27 mouse cellular contexts compared by ENCODE assay signal in the genomic region with DNA sequence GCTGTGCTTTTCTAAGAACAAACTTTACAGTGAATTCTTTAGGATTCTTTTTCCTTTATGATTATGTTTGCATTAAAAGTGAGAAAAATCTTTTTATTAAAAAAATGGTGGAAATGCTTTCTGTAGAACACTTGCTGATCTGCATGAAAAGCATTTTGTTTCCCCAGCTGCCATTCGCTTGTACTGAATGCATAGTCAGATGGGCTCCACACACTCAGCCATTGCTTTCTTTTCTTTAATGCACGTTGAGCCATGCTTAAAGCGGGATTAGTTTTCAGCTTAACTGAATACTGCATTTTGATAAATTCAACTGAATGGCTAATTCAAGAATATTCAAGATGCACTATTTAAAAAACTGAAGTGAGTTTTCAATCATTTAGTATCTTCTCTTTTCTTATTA.
DNase-seq lines count a peak whose midpoint lies in the region; ATAC-seq lines count a peak whose summit lies in the region.
"Had no signal": no experiment of that assay in that cellular context is flagged by ENCODE, and none has a peak within 500 bp of the region (broad histone marks: within the 10 kb centered on the region; RNA-seq: fewer than 3 reads in every experiment).

No protein-coding gene starts in this region.

- H3K4me3 ChIP-seq in forebrain, embryonic 11.5 days (ENCODE audit: low read depth, low read length): no peak overlapping the region
- H3K4me3 ChIP-seq in forebrain, embryonic 16.5 days (replicated peaks; ENCODE audit: low read length): no peak overlapping the region
- H3K4me3 ChIP-seq in forebrain, embryonic 13.5 days: no peak overlapping the region
- no peak overlapping the region for H3K4me3 ChIP-seq in forebrain, embryonic 15.5 days
- H3K4me3 ChIP-seq in midbrain, embryonic 11.5 days (ENCODE audit: low read depth, low read length): no peak overlapping the region
- no peak overlapping the region for H3K4me3 ChIP-seq in midbrain, embryonic 10.5 days
- H3K4me3 ChIP-seq in midbrain, embryonic 14.5 days (replicated peaks; ENCODE audit: low read depth, low read length): no peak overlapping the region
- H3K4me3 ChIP-seq in midbrain, embryonic 15.5 days: no peak overlapping the region
- H3K4me3 ChIP-seq: embryonic facial prominence, embryonic 13.5 days; embryonic facial prominence, embryonic 15.5 days; erythroblast, embryonic 14.5 days had no signal

- 17% methylated on average over 3 of the region's 3 CpGs for WGBS in forebrain, embryonic 11.5 days
- WGBS in forebrain, embryonic 16.5 days: 10% methylated on average over 3 of the region's 3 CpGs
- 7% methylated on average over 3 of the region's 3 CpGs for WGBS in forebrain, embryonic 13.5 days
- 13% methylated on average over 3 of the region's 3 CpGs for WGBS in forebrain, embryonic 15.5 days
- WGBS in midbrain, embryonic 11.5 days: 34% methylated on average over 3 of the region's 3 CpGs
- 39% methylated on average over 3 of the region's 3 CpGs for WGBS in midbrain, embryonic 10.5 days
- WGBS in midbrain, embryonic 14.5 days: 13% methylated on average over 3 of the region's 3 CpGs
- 14% methylated on average over 3 of the region's 3 CpGs for WGBS in midbrain, embryonic 15.5 days

- H3K9me3 ChIP-seq in forebrain, embryonic 11.5 days (ENCODE audit: control insufficient read depth, low read length): no peaks in the 10 kb centered on the region
- no peaks in the 10 kb centered on the region for H3K9me3 ChIP-seq in forebrain, embryonic 16.5 days (ENCODE audit: control insufficient read depth, low read length)
- H3K9me3 ChIP-seq in forebrain, embryonic 13.5 days (replicated peaks): no peaks in the 10 kb centered on the region
- no peaks in the 10 kb centered on the region for H3K9me3 ChIP-seq in forebrain, embryonic 15.5 days
- H3K9me3 ChIP-seq in midbrain, embryonic 11.5 days (ENCODE audit: control insufficient read depth, low read length): no peaks in the 10 kb centered on the region
- no peaks in the 10 kb centered on the region for H3K9me3 ChIP-seq in midbrain, embryonic 10.5 days (replicated peaks)
- H3K9me3 ChIP-seq in midbrain, embryonic 14.5 days (ENCODE audit: control insufficient read depth, low read length): no peaks in the 10 kb centered on the region
- no peaks in the 10 kb centered on the region for H3K9me3 ChIP-seq in midbrain, embryonic 15.5 days
- H3K9me3 ChIP-seq: embryonic facial prominence, embryonic 13.5 days; embryonic facial prominence, embryonic 15.5 days had no signal

- no peak for DNase-seq in forebrain, embryonic 11.5 days (ENCODE audit: low spot score)
- no peak for DNase-seq in midbrain, embryonic 11.5 days (ENCODE audit: low spot score, missing footprints)
- DNase-seq in midbrain, embryonic 10.5 days (ENCODE audit: low spot score): no peak
- DNase-seq in midbrain, embryonic 14.5 days: peak; percentile 42
- DNase-seq: adrenal gland, adult 8-10 months; adrenal gland, postnatal 14 days; adrenal gland, postnatal 36 days; B cell, adult 2 months; cerebellum, adult 11 months; cerebellum, adult 18-20 months; cerebellum, adult 8-10 months; cerebellum, adult 9-11 months; cerebellum, postnatal 14 days; cerebellum, postnatal 36 days; embryo, embryonic 11 days had no signal

- H3K27ac ChIP-seq in forebrain, embryonic 11.5 days (ENCODE audit: low read depth, low read length): no peak overlapping the region
- no peak overlapping the region for H3K27ac ChIP-seq in forebrain, embryonic 16.5 days (ENCODE audit: low read length)
- H3K27ac ChIP-seq in forebrain, embryonic 13.5 days: no peak overlapping the region
- H3K27ac ChIP-seq in forebrain, embryonic 15.5 days (replicated peaks): no peak overlapping the region
- H3K27ac ChIP-seq in midbrain, embryonic 11.5 days (ENCODE audit: low read depth, low read length): no peak overlapping the region
- H3K27ac ChIP-seq in midbrain, embryonic 10.5 days (replicated peaks): no peak overlapping the region
- H3K27ac ChIP-seq in midbrain, embryonic 14.5 days (replicated peaks; ENCODE audit: low read depth, low read length): no peak overlapping the region
- H3K27ac ChIP-seq in midbrain, embryonic 15.5 days: no peak overlapping the region
- H3K27ac ChIP-seq: embryonic facial prominence, embryonic 13.5 days; embryonic facial prominence, embryonic 15.5 days had no signal

- no peaks in the 10 kb centered on the region for H3K36me3 ChIP-seq in forebrain, embryonic 11.5 days (ENCODE audit: control insufficient read depth, insufficient read depth, low read length)
- H3K36me3 ChIP-seq in forebrain, embryonic 16.5 days (ENCODE audit: control insufficient read depth, insufficient read depth): no peaks in the 10 kb centered on the region
- no peaks in the 10 kb centered on the region for H3K36me3 ChIP-seq in forebrain, embryonic 13.5 days (ENCODE audit: poor library complexity, severe bottlenecking)
- H3K36me3 ChIP-seq in forebrain, embryonic 15.5 days: no peaks in the 10 kb centered on the region
- no peaks in the 10 kb centered on the region for H3K36me3 ChIP-seq in midbrain, embryonic 11.5 days (ENCODE audit: control insufficient read depth, insufficient read depth, low read length)
- no peaks in the 10 kb centered on the region for H3K36me3 ChIP-seq in midbrain, embryonic 10.5 days
- no peaks in the 10 kb centered on the region for H3K36me3 ChIP-seq in midbrain, embryonic 14.5 days (ENCODE audit: control insufficient read depth, insufficient read depth, low read length)
- H3K36me3 ChIP-seq in midbrain, embryonic 15.5 days (replicated peaks): no peaks in the 10 kb centered on the region
- H3K36me3 ChIP-seq: embryonic facial prominence, embryonic 13.5 days; embryonic facial prominence, embryonic 15.5 days; G1E had no signal

- no peak overlapping the region for H3K4me2 ChIP-seq in forebrain, embryonic 11.5 days (ENCODE audit: low read depth, low read length, severe bottlenecking)
- no peak overlapping the region for H3K4me2 ChIP-seq in forebrain, embryonic 16.5 days (ENCODE audit: low read length)
- no peak overlapping the region for H3K4me2 ChIP-seq in forebrain, embryonic 13.5 days
- no peak overlapping the region for H3K4me2 ChIP-seq in forebrain, embryonic 15.5 days (replicated peaks)
- no peak overlapping the region for H3K4me2 ChIP-seq in midbrain, embryonic 11.5 days
- H3K4me2 ChIP-seq in midbrain, embryonic 14.5 days (ENCODE audit: low read length): no peak overlapping the region
- no peak overlapping the region for H3K4me2 ChIP-seq in midbrain, embryonic 15.5 days
- H3K4me2 ChIP-seq: embryonic facial prominence, embryonic 13.5 days; embryonic facial prominence, embryonic 15.5 days had no signal

- peak; percentile 71 for ATAC-seq in forebrain, embryonic 11.5 days (replicated peaks; ENCODE audit: low FRiP score)
- ATAC-seq in forebrain, embryonic 16.5 days: no peak
- ATAC-seq in forebrain, embryonic 13.5 days: 0 out of 2 replicates have a peak, but pooled peaks have one; percentile 58
- no peak for ATAC-seq in forebrain, embryonic 15.5 days (replicated peaks)
- peak; percentile 68; the same call in 1 of the 2 replicates for ATAC-seq in midbrain, embryonic 11.5 days (ENCODE audit: low FRiP score)
- no peak for ATAC-seq in midbrain, embryonic 14.5 days (ENCODE audit: low FRiP score, low TSS enrichment)
- no peak for ATAC-seq in midbrain, embryonic 15.5 days (replicated peaks)
- ATAC-seq: activated CD4-positive, CD25-positive, alpha-beta regulatory T cell, adult 4 months; CD4-positive, CD25-positive, alpha-beta regulatory T cell, adult 4 months; Patski had no signal

- H3K27me3 ChIP-seq in forebrain, embryonic 11.5 days (ENCODE audit: control insufficient read depth, insufficient read depth, low read length): no peaks in the 10 kb centered on the region
- H3K27me3 ChIP-seq in forebrain, embryonic 16.5 days (replicated peaks; ENCODE audit: control insufficient read depth, insufficient read depth, low read length): no peaks in the 10 kb centered on the region
- H3K27me3 ChIP-seq in forebrain, embryonic 13.5 days: no peaks in the 10 kb centered on the region
- no peaks in the 10 kb centered on the region for H3K27me3 ChIP-seq in forebrain, embryonic 15.5 days
- H3K27me3 ChIP-seq in midbrain, embryonic 11.5 days (ENCODE audit: control insufficient read depth, insufficient read depth, low read length): no peaks in the 10 kb centered on the region
- peaks cover 8% of the 10 kb centered on the region for H3K27me3 ChIP-seq in midbrain, embryonic 10.5 days (ENCODE audit: low read depth, poor library complexity, severe bottlenecking)
- H3K27me3 ChIP-seq in midbrain, embryonic 14.5 days (ENCODE audit: control insufficient read depth, insufficient read depth, low read length): no peaks in the 10 kb centered on the region
- H3K27me3 ChIP-seq in midbrain, embryonic 15.5 days (replicated peaks): no peaks in the 10 kb centered on the region
- H3K27me3 ChIP-seq: CH12.LX; embryonic facial prominence, embryonic 13.5 days; embryonic facial prominence, embryonic 15.5 days; Patski had no signal

- no peak overlapping the region for H3K9ac ChIP-seq in forebrain, embryonic 11.5 days (ENCODE audit: low read length)
- no peak overlapping the region for H3K9ac ChIP-seq in forebrain, embryonic 16.5 days (replicated peaks; ENCODE audit: low read depth, low read length)
- H3K9ac ChIP-seq in forebrain, embryonic 13.5 days: no peak overlapping the region
- no peak overlapping the region for H3K9ac ChIP-seq in forebrain, embryonic 15.5 days (replicated peaks)
- no peak overlapping the region for H3K9ac ChIP-seq in midbrain, embryonic 11.5 days (ENCODE audit: low read length)
- no peak overlapping the region for H3K9ac ChIP-seq in midbrain, embryonic 14.5 days (replicated peaks; ENCODE audit: low read length)
- no peak overlapping the region for H3K9ac ChIP-seq in midbrain, embryonic 15.5 days
- H3K9ac ChIP-seq: embryonic facial prominence, embryonic 13.5 days; embryonic facial prominence, embryonic 15.5 days had no signal

- no peaks in the 10 kb centered on the region for H3K4me1 ChIP-seq in forebrain, embryonic 11.5 days (replicated peaks; ENCODE audit: control insufficient read depth, insufficient read depth, low read length)
- no peaks in the 10 kb centered on the region for H3K4me1 ChIP-seq in forebrain, embryonic 16.5 days (replicated peaks; ENCODE audit: control insufficient read depth, insufficient read depth, low read length)
- no peaks in the 10 kb centered on the region for H3K4me1 ChIP-seq in forebrain, embryonic 13.5 days
- no peaks in the 10 kb centered on the region for H3K4me1 ChIP-seq in forebrain, embryonic 15.5 days
- no peaks in the 10 kb centered on the region for H3K4me1 ChIP-seq in midbrain, embryonic 11.5 days (ENCODE audit: control insufficient read depth, insufficient read depth, low read length)
- peaks cover 19% of the 10 kb centered on the region for H3K4me1 ChIP-seq in midbrain, embryonic 10.5 days
- H3K4me1 ChIP-seq in midbrain, embryonic 14.5 days (ENCODE audit: control insufficient read depth, insufficient read depth, low read length): 0 out of 2 replicates have a peak, but pooled peaks cover 3% of the 10 kb centered on the region
- 0 out of 2 replicates have a peak, but pooled peaks cover 2% of the 10 kb centered on the region for H3K4me1 ChIP-seq in midbrain, embryonic 15.5 days
- H3K4me1 ChIP-seq: embryonic facial prominence, embryonic 13.5 days; embryonic facial prominence, embryonic 15.5 days had no signal

Comparison
In these comparisons a context has a peak if more than half of its experiments do, and no peak if none do; other contexts are left out.
1. ATAC-seq: peak in forebrain, embryonic 11.5 days (single experiment), forebrain, embryonic 13.5 days (single experiment) and midbrain, embryonic 11.5 days (single experiment); none in forebrain, embryonic 16.5 days (single experiment), forebrain, embryonic 15.5 days (single experiment), midbrain, embryonic 14.5 days (single experiment) and midbrain, embryonic 15.5 days (single experiment).